Comparison of ENCODE assay signal across 20 mouse cellular contexts in genomic region chr13:92833162-92833561, GRCm38 (mm10). TPM values are rescaled to one million over a fixed set of nuclear protein-coding genes. Genes with fewer than 3 reads are reported as not detected.
"Had no signal": no experiment of that assay in that cellular context is flagged by ENCODE, and none has a peak within 500 bp of the region (broad histone marks: within the 10 kb centered on the region; RNA-seq: fewer than 3 reads in every experiment).

No protein-coding gene starts in this region.

- H3K4me1 ChIP-seq: midbrain, embryonic 10.5 days; midbrain, embryonic 12.5 days had no signal

- H3K9ac ChIP-seq: lung, embryonic 14.5 days; midbrain, embryonic 12.5 days; neural tube, embryonic 13.5 days; neural tube, embryonic 15.5 days had no signal

- H3K36me3 ChIP-seq: midbrain, embryonic 10.5 days; midbrain, embryonic 12.5 days; neural tube, embryonic 13.5 days; neural tube, embryonic 15.5 days had no signal

- H3K4me3 ChIP-seq: midbrain, embryonic 10.5 days; midbrain, embryonic 12.5 days; myocyte; neural tube, embryonic 13.5 days; neural tube, embryonic 15.5 days had no signal

- H3K27me3 ChIP-seq: midbrain, embryonic 12.5 days; neural tube, embryonic 13.5 days; neural tube, embryonic 15.5 days had no signal

- H3K4me2 ChIP-seq: lung, embryonic 14.5 days; midbrain, embryonic 12.5 days; neural tube, embryonic 13.5 days; neural tube, embryonic 15.5 days had no signal

- H3K9me3 ChIP-seq: midbrain, embryonic 10.5 days; midbrain, embryonic 12.5 days; neural tube, embryonic 13.5 days; neural tube, embryonic 15.5 days had no signal

- ATAC-seq: midbrain, embryonic 16.5 days had no signal

- H3K27ac ChIP-seq: midbrain, embryonic 10.5 days; midbrain, embryonic 12.5 days; neural tube, embryonic 13.5 days; neural tube, embryonic 15.5 days had no signal

- DNase-seq: lung, adult 18-20 months; lung, embryonic 14.5 days; lung, postnatal 10 days; lung, postnatal 4 days; midbrain, embryonic 14.5 days; retina, postnatal 1 day; right cerebral cortex, adult 18-20 months; right cerebral cortex, postnatal 14 days; spleen, adult 18-20 months; thymus, adult 18-20 months; thymus, postnatal 14 days; thymus, postnatal 36 days had no signal

RNA-seq across cellular contexts. Expression of gene Thbs4, which starts 38.5 kb away (rescaled TPM):
- total RNA-seq: megakaryocyte, adult 5-6 weeks; megakaryocyte-erythroid progenitor cell, adult 5-6 weeks had no signal
- polyA plus RNA-seq: myocyte had no signal
